Comparison of ENCODE assay signal across 8 mouse cellular contexts in genomic region chr16:93712189-93712885, GRCm38 (mm10). TPM values are rescaled to one million over a fixed set of nuclear protein-coding genes. Genes with fewer than 3 reads are reported as not detected.
DNase-seq lines count a peak whose midpoint lies in the region; ATAC-seq lines count a peak whose summit lies in the region.

No protein-coding gene starts in this region.

- H3K4me1 ChIP-seq in forebrain, embryonic 14.5 days (ENCODE audit: control insufficient read depth, insufficient read depth, low read length), result peaks cover 6% of the 10 kb centered on the region
- peaks cover 51% of the 10 kb centered on the region for H3K4me1 ChIP-seq in liver, embryonic 15.5 days (replicated peaks)

- H3K4me2 ChIP-seq in forebrain, embryonic 14.5 days (ENCODE audit: low read length), result peak overlapping the region; percentile 85
- peak overlapping the region; percentile 100 for H3K4me2 ChIP-seq in liver, embryonic 15.5 days

- H3K4me3 ChIP-seq in forebrain, embryonic 14.5 days (ENCODE audit: low read depth, low read length), result peak overlapping the region; percentile 80
- H3K4me3 ChIP-seq in liver, embryonic 15.5 days (replicated peaks), result peak overlapping the region; percentile 92

- 12% methylated on average over 30 of the region's 31 CpGs for WGBS in forebrain, embryonic 14.5 days
- WGBS in liver, embryonic 15.5 days (ENCODE audit: insufficient replicate concordance), result 4% methylated on average over 31 of the region's 31 CpGs

- DNase-seq in embryo, embryonic 11.5 days (ENCODE audit: low read depth, low spot score), result peak; percentile 22
- no peak for DNase-seq in embryo, embryonic 9.5 days (ENCODE audit: extremely low spot score)
- peak; percentile 66 for DNase-seq in spleen, adult 12 weeks (ENCODE audit: low spot score)
- DNase-seq in spleen, adult 18-20 months, result no peak
- DNase-seq in forebrain, embryonic 14.5 days (ENCODE audit: low spot score), result no peak
- peak; percentile 26 for DNase-seq in telencephalon, adult 2 months (ENCODE audit: low read depth, low spot score)
- DNase-seq in retina, postnatal 1 day, result no peak

- H3K36me3 ChIP-seq in forebrain, embryonic 14.5 days (ENCODE audit: control insufficient read depth, insufficient read depth, low read length), result no peaks in the 10 kb centered on the region; the same call in 1 of the 2 replicates
- H3K36me3 ChIP-seq in liver, embryonic 15.5 days (replicated peaks), result 0 out of 2 replicates have a peak, but pooled peaks cover 2% of the 10 kb centered on the region

- H3K9me3 ChIP-seq in forebrain, embryonic 14.5 days (replicated peaks; ENCODE audit: control insufficient read depth, low read length), result no peaks in the 10 kb centered on the region
- H3K9me3 ChIP-seq in liver, embryonic 15.5 days (replicated peaks), result no peaks in the 10 kb centered on the region

- peak; percentile 57 for ATAC-seq in forebrain, embryonic 14.5 days
- peak; percentile 50 for ATAC-seq in liver, embryonic 15.5 days (ENCODE audit: insufficient read depth)

- H3K27me3 ChIP-seq in forebrain, embryonic 14.5 days (replicated peaks; ENCODE audit: control insufficient read depth, insufficient read depth, low read length), result no peaks in the 10 kb centered on the region
- H3K27me3 ChIP-seq in liver, embryonic 15.5 days, result no peaks in the 10 kb centered on the region

- H3K9ac ChIP-seq in forebrain, embryonic 14.5 days (ENCODE audit: low read length), result peak overlapping the region; percentile 83
- H3K9ac ChIP-seq in liver, embryonic 15.5 days, result peak overlapping the region; percentile 97

- H3K27ac ChIP-seq in forebrain, embryonic 14.5 days (ENCODE audit: low read depth, low read length), result peak overlapping the region; percentile 70; the same call in 1 of the 2 replicates
- H3K27ac ChIP-seq in liver, embryonic 15.5 days (replicated peaks), result peak overlapping the region; percentile 94

RNA-seq across cellular contexts. Expression of gene Dop1b, which starts 0.6 kb away (rescaled TPM):
- 19.6 and 29.9 TPM in 2 replicates for polyA plus RNA-seq in forebrain, embryonic 14.5 days (2014; fragmentation: Nextera tagmentation; extraction: Ambion mirVana)
- polyA plus RNA-seq in liver, embryonic 15.5 days (2015; fragmentation: Nextera tagmentation; extraction: Ambion mirVana), result 12.2 and 15.8 TPM in 2 replicates

RNA-seq across cellular contexts. Expression of gene Cbr3, which starts 29.3 kb away (rescaled TPM):
- polyA plus RNA-seq in forebrain, embryonic 14.5 days (2014; fragmentation: Nextera tagmentation; extraction: Ambion mirVana), result 0.62 and 0.63 TPM in 2 replicates
- 0.38 and 0.48 TPM in 2 replicates for polyA plus RNA-seq in liver, embryonic 15.5 days (2015; fragmentation: Nextera tagmentation; extraction: Ambion mirVana)

Comparison
In these comparisons a context has a peak if more than half of its experiments do, and no peak if none do; other contexts are left out.
1. DNase-seq: peak in embryo, embryonic 11.5 days (single experiment), spleen, adult 12 weeks (single experiment) and telencephalon, adult 2 months (single experiment); none in embryo, embryonic 9.5 days (single experiment), spleen, adult 18-20 months (0 of 2), forebrain, embryonic 14.5 days (single experiment) and retina, postnatal 1 day (single experiment).